Mouse (Mus musculus): ENCODE measurements around the gene Anp32a. TPM values are rescaled to one million over a fixed set of nuclear protein-coding genes. Genes with fewer than 3 reads are reported as not detected.
A peak's percentile ranks its signal among the peaks of the same experiment; 100 is the strongest.

Gene Anp32a
- total and polyA plus RNA-seq, 3 experiments = 565 to 765 (median 734) TPM

DNA sequence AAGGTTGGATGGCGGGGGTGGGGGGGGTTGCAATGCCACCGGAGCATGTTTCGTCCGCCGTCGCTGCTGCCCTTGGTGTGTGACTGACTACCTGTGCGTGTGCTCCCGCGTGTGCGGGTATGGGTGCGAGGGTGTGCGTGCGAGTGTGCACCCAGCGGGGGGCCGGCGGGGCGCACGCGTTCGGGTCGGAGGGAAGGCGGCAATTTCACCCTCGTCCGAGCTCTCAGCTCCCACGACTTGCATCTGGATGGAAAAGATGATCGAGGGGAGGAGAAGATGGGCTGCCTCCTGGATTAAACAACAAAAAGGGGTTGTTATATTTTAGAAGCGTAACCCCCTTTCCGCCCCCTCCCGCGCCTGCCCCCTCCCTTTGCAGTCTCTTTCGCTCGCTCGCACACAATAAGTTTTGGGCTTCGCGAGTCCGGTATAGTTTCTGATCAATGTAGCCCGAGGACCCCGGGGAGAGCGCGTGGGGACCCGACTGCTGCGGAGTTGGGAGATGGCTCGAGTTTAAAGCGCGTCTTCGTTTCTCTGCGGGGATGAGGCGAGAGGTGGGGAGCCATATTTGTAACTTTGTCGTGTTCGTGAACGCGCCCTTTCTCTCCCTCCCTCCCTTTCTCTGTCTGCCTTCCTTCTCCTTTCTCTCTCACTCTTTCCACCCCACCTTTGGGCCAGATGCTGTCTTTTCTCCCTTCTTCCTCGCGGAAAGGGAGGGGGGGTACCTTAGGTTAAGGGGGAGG is 778 bp downstream of the Anp32a start:
- TF ChIP-seq CTCF (IDR thresholded peaks at IDR 0.05; ENCODE audit: low read depth, low read length) = no peak
- TF ChIP-seq GATA1 (IDR thresholded peaks at IDR 0.05; ENCODE audit: borderline replicate concordance, low read length) = no peak
- TF ChIP-seq TAL1 (conservative IDR thresholded peaks at IDR 0.05; ENCODE audit: low read depth, low read length) = no peak
- no peak for TF ChIP-seq POLR2AphosphoS5 (IDR thresholded peaks at IDR 0.05; ENCODE audit: insufficient replicate concordance, low read depth, low read length)
- TF ChIP-seq GATA2 (IDR thresholded peaks at IDR 0.05; ENCODE audit: borderline replicate concordance, low read depth, low read length) = no peak
- no peak for DNase-seq (ENCODE audit: low spot score)
- no peak for ATAC-seq (ENCODE audit: extremely low read depth, insufficient number of reproducible peaks, low FRiP score, poor library complexity, severe bottlenecking)

DNA sequence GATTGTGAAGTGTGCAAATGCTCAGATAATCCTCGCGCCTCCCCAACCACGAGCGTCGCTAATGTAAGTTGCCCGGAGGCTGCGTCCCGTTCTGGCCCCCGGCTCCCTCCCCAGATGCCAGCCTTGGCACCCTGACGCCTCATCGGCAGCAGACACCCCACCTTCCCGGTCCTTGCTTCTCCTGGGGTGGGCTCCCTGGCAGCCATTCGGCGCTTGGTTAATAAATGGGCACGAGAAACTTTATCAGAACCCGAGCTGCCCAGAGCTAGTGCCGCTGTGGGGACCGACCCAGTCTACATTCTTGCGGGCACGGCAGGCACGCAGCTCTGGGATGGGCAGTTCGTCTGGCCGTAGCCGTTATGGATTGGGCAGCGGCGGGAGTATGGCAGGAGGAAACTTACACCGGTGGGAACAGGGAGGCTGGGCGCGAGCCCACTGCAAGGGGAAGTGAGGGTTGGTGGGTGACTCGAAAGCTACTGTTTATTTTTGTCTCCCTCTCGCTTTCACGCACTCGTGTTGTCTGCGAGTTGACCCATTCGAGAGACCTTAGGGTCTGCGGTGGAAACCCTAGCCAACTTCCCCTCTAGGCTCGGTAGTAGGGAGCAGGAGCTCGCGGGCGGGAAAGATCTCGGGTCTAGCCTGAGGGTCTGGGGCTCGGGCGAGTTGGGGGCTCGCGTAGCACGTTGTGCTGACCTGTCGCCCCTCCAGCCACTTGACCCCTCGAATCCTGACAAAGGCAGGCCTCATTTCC is 1.5 kb downstream of the Anp32a start:
- peak; percentile 61 for DNase-seq (ENCODE audit: low spot score)

More for the DNA sequence above, 778 bp downstream of the Anp32a start:
- no peaks in the 10 kb centered on the region for H3K9me3 ChIP-seq (replicated peaks)
- H3K4me3 ChIP-seq (ENCODE audit: low read depth, low read length) = peak overlapping the region; percentile 92
- H3K4me1 ChIP-seq (ENCODE audit: insufficient read depth, low read depth, low read length) = peaks cover 38% of the 10 kb centered on the region
- H3K36me3 ChIP-seq (replicated peaks) = peaks cover 25% of the 10 kb centered on the region
- no peaks in the 10 kb centered on the region for H3K27me3 ChIP-seq (ENCODE audit: insufficient read depth, low read length)

DNA sequence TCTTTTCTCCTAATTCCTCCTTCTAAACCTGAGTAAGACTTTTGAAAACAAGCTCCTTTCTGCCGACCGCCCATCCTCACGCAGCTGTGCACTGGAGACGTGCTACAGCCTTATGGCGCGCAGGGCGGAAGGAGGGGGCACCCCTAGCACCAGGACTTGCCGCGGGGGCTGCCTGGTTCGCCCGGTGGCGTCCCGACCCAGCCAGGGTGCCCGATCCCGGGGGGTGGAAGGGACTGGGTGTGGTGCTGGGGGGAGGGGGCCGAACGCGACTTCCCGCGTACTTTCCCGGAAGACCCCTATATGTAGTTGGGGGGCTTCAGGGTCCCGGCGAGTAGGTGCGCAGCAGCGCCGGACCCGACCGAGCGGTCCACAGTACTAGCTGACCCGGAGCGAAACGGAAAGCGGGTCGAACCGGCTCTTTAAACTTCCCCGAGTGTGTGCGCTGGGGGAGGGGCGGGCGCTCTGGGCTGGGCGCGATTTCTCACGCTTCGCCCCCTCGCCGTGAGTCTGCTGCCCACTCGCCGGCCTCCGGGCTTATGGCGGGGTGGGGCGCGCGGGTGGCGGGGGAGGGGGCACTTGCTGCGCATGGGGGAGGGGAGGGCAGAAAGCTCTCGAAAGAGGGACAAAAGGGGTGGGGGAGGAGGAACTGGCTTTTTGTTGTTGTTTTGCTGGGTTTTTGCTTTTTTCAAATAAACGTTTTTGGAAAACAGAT is 2.3 kb downstream of the Anp32a start:
- ATAC-seq (ENCODE audit: extremely low read depth, insufficient number of reproducible peaks, low FRiP score, poor library complexity, severe bottlenecking) (no peak), DNase-seq (ENCODE audit: low spot score) (peak; percentile 77)
- peak overlapping the region; percentile 92 for H3K4me3 ChIP-seq (ENCODE audit: low read depth, low read length)
- H3K4me1 ChIP-seq (ENCODE audit: insufficient read depth, low read depth, low read length) = peaks cover 48% of the 10 kb centered on the region
- no peaks in the 10 kb centered on the region for H3K27me3 ChIP-seq (ENCODE audit: insufficient read depth, low read length)
- H3K9me3 ChIP-seq (replicated peaks) = no peaks in the 10 kb centered on the region
- TF ChIP-seq TAL1 (conservative IDR thresholded peaks at IDR 0.05; ENCODE audit: low read depth, low read length) (no peak), GATA1 (IDR thresholded peaks at IDR 0.05; ENCODE audit: borderline replicate concordance, low read length) (no peak), GATA2 (IDR thresholded peaks at IDR 0.05; ENCODE audit: borderline replicate concordance, low read depth, low read length) (no peak), POLR2AphosphoS5 (IDR thresholded peaks at IDR 0.05; ENCODE audit: insufficient replicate concordance, low read depth, low read length) (no peak), CTCF (IDR thresholded peaks at IDR 0.05; ENCODE audit: low read depth, low read length) (no peak)
- H3K36me3 ChIP-seq (replicated peaks) = peaks cover 35% of the 10 kb centered on the region

More for the DNA sequence above, 1.5 kb downstream of the Anp32a start:
- peak overlapping the region; percentile 92 for H3K4me3 ChIP-seq (ENCODE audit: low read depth, low read length)
- peaks cover 44% of the 10 kb centered on the region for H3K4me1 ChIP-seq (ENCODE audit: insufficient read depth, low read depth, low read length)
- no peak for ATAC-seq (ENCODE audit: extremely low read depth, insufficient number of reproducible peaks, low FRiP score, poor library complexity, severe bottlenecking)
- peaks cover 30% of the 10 kb centered on the region for H3K36me3 ChIP-seq (replicated peaks)
- TF ChIP-seq CTCF (IDR thresholded peaks at IDR 0.05; ENCODE audit: low read depth, low read length) (no peak), POLR2AphosphoS5 (IDR thresholded peaks at IDR 0.05; ENCODE audit: insufficient replicate concordance, low read depth, low read length) (no peak), TAL1 (conservative IDR thresholded peaks at IDR 0.05; ENCODE audit: low read depth, low read length) (no peak)
- no peaks in the 10 kb centered on the region for H3K9me3 ChIP-seq (replicated peaks)
- no peaks in the 10 kb centered on the region for H3K27me3 ChIP-seq (ENCODE audit: insufficient read depth, low read length)

DNA sequence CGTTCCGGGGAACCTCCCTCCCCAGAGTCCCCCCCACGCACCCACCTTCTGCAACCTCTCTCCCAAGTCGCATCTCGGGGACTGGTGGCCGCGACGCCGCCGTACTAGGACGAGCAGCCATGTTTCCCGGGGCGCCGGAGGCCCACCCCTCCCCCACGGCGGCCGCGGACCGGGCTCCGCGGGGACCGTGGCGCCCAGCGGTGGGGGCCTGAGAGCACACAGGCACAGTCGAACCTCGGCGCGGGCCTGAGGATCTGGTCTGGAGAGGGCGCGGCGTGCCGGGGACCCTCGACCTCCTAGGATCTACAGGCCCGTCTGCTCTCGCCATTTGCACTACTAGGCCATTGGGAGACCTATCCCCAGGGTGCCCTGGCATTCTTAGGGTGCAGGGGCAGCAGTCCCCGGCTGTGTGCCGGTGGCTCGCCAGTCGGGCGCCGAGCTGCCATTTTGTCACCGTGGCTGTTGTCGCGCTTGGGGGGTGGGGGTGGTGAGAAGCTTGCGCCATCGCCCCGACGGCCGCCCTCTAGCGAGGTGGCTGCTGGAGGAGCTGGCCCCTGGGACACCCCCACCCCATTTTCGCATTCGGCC is 2.9 kb downstream of the Anp32a start:
- ATAC-seq (ENCODE audit: extremely low read depth, insufficient number of reproducible peaks, low FRiP score, poor library complexity, severe bottlenecking) (no peak), DNase-seq (ENCODE audit: low spot score) (peak; percentile 65)
- peak overlapping the region; percentile 92 for H3K4me3 ChIP-seq (ENCODE audit: low read depth, low read length)
- H3K9me3 ChIP-seq (replicated peaks) = no peaks in the 10 kb centered on the region
- TF ChIP-seq CTCF (IDR thresholded peaks at IDR 0.05; ENCODE audit: low read depth, low read length) (no peak), POLR2AphosphoS5 (IDR thresholded peaks at IDR 0.05; ENCODE audit: insufficient replicate concordance, low read depth, low read length) (no peak), GATA1 (IDR thresholded peaks at IDR 0.05; ENCODE audit: borderline replicate concordance, low read length) (no peak), TAL1 (conservative IDR thresholded peaks at IDR 0.05; ENCODE audit: low read depth, low read length) (no peak), GATA2 (IDR thresholded peaks at IDR 0.05; ENCODE audit: borderline replicate concordance, low read depth, low read length) (no peak)
- H3K4me1 ChIP-seq (ENCODE audit: insufficient read depth, low read depth, low read length) = peaks cover 47% of the 10 kb centered on the region
- no peaks in the 10 kb centered on the region for H3K27me3 ChIP-seq (ENCODE audit: insufficient read depth, low read length)
- peaks cover 40% of the 10 kb centered on the region for H3K36me3 ChIP-seq (replicated peaks)

DNA sequence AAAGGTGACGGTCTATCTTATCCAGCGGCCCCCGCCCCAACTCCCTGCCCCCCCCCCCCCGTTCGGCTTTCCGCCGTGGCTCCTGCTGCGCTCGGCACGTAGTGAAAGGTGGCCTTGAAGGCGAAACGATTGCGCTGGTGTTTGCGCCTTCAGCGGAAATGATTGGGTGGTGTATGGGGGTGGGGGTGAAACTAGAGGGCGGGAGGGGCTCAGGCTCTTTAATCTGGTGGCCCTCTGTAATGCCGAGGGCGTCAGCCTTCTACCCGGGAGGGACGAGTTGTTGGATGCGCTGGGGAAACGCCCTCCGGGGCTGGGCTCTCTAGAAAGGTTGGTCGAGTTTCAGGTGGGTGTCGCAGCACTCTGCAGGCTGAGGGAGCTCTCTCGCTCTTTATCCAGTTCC is 3.5 kb downstream of the Anp32a start:
- peak; percentile 81 for DNase-seq (ENCODE audit: low spot score)
- Histone ChIP-seq H3K27me3 (ENCODE audit: insufficient read depth, low read length) (no peaks in the 10 kb centered on the region), H3K36me3 (replicated peaks) (peaks cover 46% of the 10 kb centered on the region), H3K9me3 (replicated peaks) (no peaks in the 10 kb centered on the region), H3K4me3 (ENCODE audit: low read depth, low read length) (peak overlapping the region; percentile 92), H3K4me1 (ENCODE audit: insufficient read depth, low read depth, low read length) (peaks cover 49% of the 10 kb centered on the region)
- ATAC-seq (ENCODE audit: extremely low read depth, insufficient number of reproducible peaks, low FRiP score, poor library complexity, severe bottlenecking) = peak; percentile 40
- no peak for TF ChIP-seq POLR2AphosphoS5 (IDR thresholded peaks at IDR 0.05; ENCODE audit: insufficient replicate concordance, low read depth, low read length)
- no peak for TF ChIP-seq CTCF (IDR thresholded peaks at IDR 0.05; ENCODE audit: low read depth, low read length)
- TF ChIP-seq TAL1 (conservative IDR thresholded peaks at IDR 0.05; ENCODE audit: low read depth, low read length) = no peak
- TF ChIP-seq GATA2 (IDR thresholded peaks at IDR 0.05; ENCODE audit: borderline replicate concordance, low read depth, low read length) = no peak
- no peak for TF ChIP-seq GATA1 (IDR thresholded peaks at IDR 0.05; ENCODE audit: borderline replicate concordance, low read length)
